Mouse (Mus musculus) left cerebral cortex, postnatal 14 days (tissue): Measurements from ENCODE around the gene Zbtb16. TPM values are rescaled to one million over a fixed set of nuclear protein-coding genes. Genes with fewer than 3 reads are reported as not detected.

ENCODE experiments used
- DNase-seq, 2 experiments: peaks; one replicate each; pipeline ENCODE4 v3.0.0; 2021 to 2022; ENCODE audit warnings: low spot score in 2 of 2, mixed read lengths in 1 of 2
- intact Hi-C: fragments of 180-260 bp; cut with DNase I; formaldehyde crosslinking; loops from one replicate; pipeline ENCODE4 v1.15.1; 2025
- total RNA-seq, 2 experiments: library from RNA; stranded (reverse); gene quantifications; 2 replicates each; pipeline ENCODE4 v1.2.3; 2021

The Zbtb16 gene
- total RNA-seq, 2 experiments from 2014 or later: 56.2 to 65.7 TPM

- DNase-seq: no peak
- intact Hi-C loops: no loop called here
These were observed 81.6 kb downstream of the Zbtb16 start for GRCm38 (mm10) chr9:48754418-48754817.

- intact Hi-C loops: no loop called here
- DNase-seq: no peak
These were observed 82.1 kb downstream of the Zbtb16 start for GRCm38 (mm10) chr9:48753881-48754280.

- intact Hi-C loops: no loop called here
- no peak for DNase-seq
These were observed 84.1 kb downstream of the Zbtb16 start for GRCm38 (mm10) chr9:48751900-48752299.

- no peak for DNase-seq
- intact Hi-C loops: no loop called here
These were observed 86.4 kb downstream of the Zbtb16 start for GRCm38 (mm10) chr9:48749666-48750065.

- intact Hi-C loops: no loop called here
- DNase-seq: no peak
These were observed 86.9 kb downstream of the Zbtb16 start for GRCm38 (mm10) chr9:48749168-48749567.

- no peak for DNase-seq
- intact Hi-C loops: no loop called here
These were observed 87.3 kb downstream of the Zbtb16 start for GRCm38 (mm10) chr9:48748761-48749160.

- DNase-seq: no peak
- intact Hi-C loops: no loop called here
These were observed 87.8 kb downstream of the Zbtb16 start for GRCm38 (mm10) chr9:48748216-48748615.

GRCm38 (mm10) chr9:48746506-48746905, 89.5 kb downstream of the Zbtb16 start:
- no peak for DNase-seq
- intact Hi-C loops: no loop called here

GRCm38 (mm10) chr9:48745347-48746119, 90.5 kb downstream of the Zbtb16 start:
- no peak for DNase-seq
- intact Hi-C loops: no loop called here

- intact Hi-C loops: no loop called here
- DNase-seq: no peak
These were observed 91.1 kb downstream of the Zbtb16 start for GRCm38 (mm10) chr9:48744916-48745315.

GRCm38 (mm10) chr9:48744451-48744850, 91.6 kb downstream of the Zbtb16 start:
- intact Hi-C loops: no loop called here
- no peak for DNase-seq

GRCm38 (mm10) chr9:48743338-48744285, 92.4 kb downstream of the Zbtb16 start:
- intact Hi-C loops: no loop called here
- DNase-seq: no peak

- DNase-seq: no peak
- intact Hi-C loops: no loop called here
These were observed 93.9 kb downstream of the Zbtb16 start for GRCm38 (mm10) chr9:48742150-48742549.

GRCm38 (mm10) chr9:48741433-48742077, 94.5 kb downstream of the Zbtb16 start:
- intact Hi-C loops: no loop called here
- DNase-seq: no peak

GRCm38 (mm10) chr9:48740732-48741255, 95.2 kb downstream of the Zbtb16 start:
- intact Hi-C loops: no loop called here
- no peak for DNase-seq

- intact Hi-C loops: no loop called here
- DNase-seq: peak; percentile 93 to 98
These were observed 95.9 kb downstream of the Zbtb16 start for GRCm38 (mm10) chr9:48740098-48740505.

GRCm38 (mm10) chr9:48738795-48739476, 97.1 kb downstream of the Zbtb16 start:
- DNase-seq: no peak
- intact Hi-C loops: loop anchor here (5.0 kb wide), 2 partner anchors 38 to 92 kb away; no protein-coding TSS in a partner anchor

- intact Hi-C loops: loop anchor here (2.0 to 5.0 kb wide), 5 partner anchors 15 to 99 kb away; partner anchors contain the start of gene Zbtb16
- no peak for DNase-seq
These were observed 98.1 kb downstream of the Zbtb16 start for GRCm38 (mm10) chr9:48737911-48738310.
